Mouse (Mus musculus) forebrain, embryonic 13.5 days (tissue): ENCODE results near the gene Wnt5b. TPM values are rescaled to one million over a fixed set of nuclear protein-coding genes. Genes with fewer than 3 reads are reported as not detected.

Experiments
- ATAC-seq: fragments of 200-750 bp; cut with Nextera tagmentation; 2 replicates; pipeline ENCODE4 v1.8.0; 2017
- H3K27ac ChIP-seq: fragments of 300-500 bp; sonication (generic); 2 replicates; pipeline ENCODE4 v1.5.1; 2015; ENCODE audit warnings: inconsistent platforms, mild to moderate bottlenecking, moderate library complexity
- H3K27me3 ChIP-seq: fragments of 300-500 bp; sonication (generic); 2 replicates; pipeline ENCODE4 v1.6.1; 2015; ENCODE audit warnings: mild to moderate bottlenecking, inconsistent platforms
- H3K36me3 ChIP-seq: fragments of 300-500 bp; sonication (generic); 2 replicates; pipeline ENCODE4 v1.6.1; 2015; ENCODE audit warnings: mild to moderate bottlenecking, inconsistent platforms; ENCODE audit not compliant: poor library complexity, severe bottlenecking
- H3K4me1 ChIP-seq: fragments of 300-500 bp; sonication (generic); 2 replicates; pipeline ENCODE4 v1.6.1; 2015; ENCODE audit warnings: inconsistent platforms
- H3K4me2 ChIP-seq: fragments of 300-500 bp; sonication (generic); 2 replicates; pipeline ENCODE4 v1.6.1; 2015; ENCODE audit warnings: inconsistent platforms, mild to moderate bottlenecking, moderate library complexity
- H3K4me3 ChIP-seq: fragments of 300-500 bp; sonication (generic); 2 replicates; pipeline ENCODE4 v1.5.1; 2015; ENCODE audit warnings: mild to moderate bottlenecking, inconsistent platforms
- H3K9ac ChIP-seq: fragments of 300-500 bp; sonication (generic); 2 replicates; pipeline ENCODE4 v1.6.1; 2015; ENCODE audit warnings: mild to moderate bottlenecking, inconsistent platforms
- H3K9me3 ChIP-seq: fragments of 300-500 bp; sonication (generic); replicated peaks from 2 replicates; pipeline ENCODE4 v1.6.1; 2016; ENCODE audit warnings: inconsistent platforms
- WGBS: fragments of 180-500 bp; shearing (Covaris S2); methylation state at CpG from one replicate; pipeline ENCODE4 v1.1.7; 2015; 5-methylcytosine and 5-hydroxymethylcytosine counted together
- polyA plus RNA-seq: library from polyadenylated mRNA; unstranded; fragments of >200 nt; fragmentation: Nextera tagmentation; extraction: Ambion mirVana; gene quantifications from 2 replicates; pipeline ENCODE4 v1.2.1, GENCODE M21; 2015

Wnt5b gene
- polyA plus RNA-seq, 1 experiment from 2014 or later = 4.5 TPM

DNA sequence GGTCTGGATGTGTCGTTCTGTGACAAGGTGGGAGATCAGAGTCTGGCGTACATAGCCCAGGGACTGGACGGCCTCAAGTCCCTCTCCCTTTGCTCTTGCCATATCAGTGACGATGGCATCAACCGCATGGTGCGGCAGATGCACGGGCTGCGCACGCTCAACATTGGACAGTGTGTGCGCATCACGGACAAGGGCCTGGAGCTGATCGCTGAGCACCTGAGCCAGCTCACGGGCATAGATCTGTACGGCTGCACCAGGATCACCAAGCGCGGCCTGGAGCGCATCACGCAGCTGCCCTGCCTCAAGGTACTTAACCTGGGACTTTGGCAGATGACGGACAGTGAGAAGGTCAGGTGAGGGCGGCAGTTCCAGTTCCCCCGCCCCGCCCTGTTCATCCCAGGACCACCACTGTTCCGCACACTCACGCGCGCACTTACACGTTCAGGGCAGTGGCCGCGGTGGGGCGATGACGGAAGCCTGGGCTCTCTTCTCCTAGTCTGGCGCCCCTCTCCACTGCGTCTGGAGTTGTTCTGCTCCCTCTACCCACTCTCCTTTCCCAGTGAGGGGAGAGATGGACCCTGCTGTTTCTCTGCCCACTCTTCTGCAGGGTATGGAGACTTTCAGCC, 63.3 kb downstream of the Wnt5b start:
- peaks cover 23% of the 10 kb centered on the region for H3K36me3 ChIP-seq
- H3K9ac ChIP-seq = peak overlapping the region; percentile 97
- WGBS = under 1% methylated on average over 32 of the region's 33 CpGs
- H3K27ac ChIP-seq = peak overlapping the region; percentile 99
- ATAC-seq = peak; percentile 17; the same call in 1 of the 2 replicates
- H3K4me3 ChIP-seq = peak overlapping the region; percentile 96
- H3K27me3 ChIP-seq = no peaks in the 10 kb centered on the region
- H3K4me2 ChIP-seq = peak overlapping the region; percentile 100
- H3K4me1 ChIP-seq = peaks cover 60% of the 10 kb centered on the region
- no peaks in the 10 kb centered on the region for H3K9me3 ChIP-seq

GRCm38 (mm10) chr6:119479876-119480705, 64.1 kb downstream of the Wnt5b start:
- H3K9me3 ChIP-seq = no peaks in the 10 kb centered on the region
- H3K4me3 ChIP-seq = peak overlapping the region; percentile 96
- H3K4me1 ChIP-seq = peaks cover 52% of the 10 kb centered on the region
- H3K36me3 ChIP-seq = peaks cover 23% of the 10 kb centered on the region
- peak overlapping the region; percentile 97 for H3K9ac ChIP-seq
- H3K27ac ChIP-seq = peak overlapping the region; percentile 99
- no peaks in the 10 kb centered on the region for H3K27me3 ChIP-seq
- ATAC-seq = peak; percentile 19
- peak overlapping the region; percentile 100 for H3K4me2 ChIP-seq
- WGBS = under 1% methylated on average over 70 of the region's 70 CpGs

GRCm38 (mm10) chr6:119479343-119479875, 64.7 kb downstream of the Wnt5b start, which contains the start of gene Fbxl14:
Fbxl14 (plus strand) TSS chr6:119479668.
- H3K36me3 ChIP-seq = peaks cover 19% of the 10 kb centered on the region
- H3K27me3 ChIP-seq = no peaks in the 10 kb centered on the region
- peak; percentile 87 for ATAC-seq
- peak within 1 kb of the TSS; percentile 100 for H3K4me2 ChIP-seq
- no peaks in the 10 kb centered on the region for H3K9me3 ChIP-seq
- peak within 1 kb of the TSS; percentile 97 for H3K9ac ChIP-seq
- H3K27ac ChIP-seq = peak within 1 kb of the TSS; percentile 99
- peak within 1 kb of the TSS; percentile 96 for H3K4me3 ChIP-seq
- WGBS = 0% methylated on average over 17 of the region's 101 CpGs
- peaks cover 46% of the 10 kb centered on the region for H3K4me1 ChIP-seq

DNA sequence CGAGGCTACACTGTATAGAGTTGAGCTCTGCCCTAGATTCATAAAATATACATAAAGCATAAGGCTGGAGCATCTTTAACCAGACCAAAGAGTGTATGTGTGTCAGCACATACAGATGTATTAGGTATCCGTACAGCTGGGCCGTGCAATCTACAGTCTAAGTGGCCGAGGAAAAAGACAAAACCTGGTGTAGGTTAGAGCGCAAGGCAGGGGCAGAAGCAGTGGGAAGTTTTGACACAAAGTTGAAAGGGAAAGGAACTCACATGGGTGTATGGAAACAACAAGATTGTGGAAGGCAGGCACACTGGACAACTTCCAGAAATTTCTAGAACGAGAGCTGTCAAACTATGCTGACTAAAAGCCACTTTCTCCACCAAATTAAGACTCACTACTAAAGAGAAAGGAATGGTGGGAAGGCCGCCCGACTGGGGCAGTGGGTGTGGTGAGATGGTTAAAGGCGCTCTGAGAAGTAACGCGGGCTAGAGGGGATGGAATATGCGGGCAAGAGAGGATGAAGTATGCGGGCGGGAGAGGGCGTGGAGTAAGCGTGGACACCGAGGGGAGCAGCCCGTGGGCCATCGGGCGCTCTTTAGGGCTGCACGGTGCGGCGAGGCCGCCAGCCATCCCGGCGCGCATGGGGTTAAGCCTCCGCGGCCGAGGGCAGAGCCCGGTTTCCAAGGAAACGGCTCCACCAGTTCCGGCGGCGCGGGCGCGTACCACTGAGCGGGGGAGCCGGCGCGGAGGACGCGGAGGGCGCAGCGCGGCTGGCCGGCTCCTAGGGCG, 65.4 kb downstream of the Wnt5b start:
- peak overlapping the region; percentile 96 for H3K4me3 ChIP-seq
- H3K9me3 ChIP-seq = no peaks in the 10 kb centered on the region
- H3K4me1 ChIP-seq = peaks cover 40% of the 10 kb centered on the region
- peak overlapping the region; percentile 99 for H3K27ac ChIP-seq
- H3K27me3 ChIP-seq = no peaks in the 10 kb centered on the region
- peak overlapping the region; percentile 97 for H3K9ac ChIP-seq
- peak; percentile 96 for ATAC-seq
- peak overlapping the region; percentile 100 for H3K4me2 ChIP-seq
- peaks cover 13% of the 10 kb centered on the region for H3K36me3 ChIP-seq
- WGBS = 3% methylated on average over 42 of the region's 49 CpGs

GRCm38 (mm10) chr6:119477686-119478310, 66.3 kb downstream of the Wnt5b start:
- no peak overlapping the region for H3K27ac ChIP-seq
- peaks cover 30% of the 10 kb centered on the region for H3K4me1 ChIP-seq
- 56% methylated on average over 13 of the region's 13 CpGs for WGBS
- no peak for ATAC-seq
- H3K9ac ChIP-seq = no peak overlapping the region; the same call in 1 of the 2 replicates
- H3K9me3 ChIP-seq = no peaks in the 10 kb centered on the region
- no peak overlapping the region for H3K4me3 ChIP-seq
- no peaks in the 10 kb centered on the region for H3K27me3 ChIP-seq
- no peak overlapping the region for H3K4me2 ChIP-seq
- peaks cover 10% of the 10 kb centered on the region for H3K36me3 ChIP-seq

DNA sequence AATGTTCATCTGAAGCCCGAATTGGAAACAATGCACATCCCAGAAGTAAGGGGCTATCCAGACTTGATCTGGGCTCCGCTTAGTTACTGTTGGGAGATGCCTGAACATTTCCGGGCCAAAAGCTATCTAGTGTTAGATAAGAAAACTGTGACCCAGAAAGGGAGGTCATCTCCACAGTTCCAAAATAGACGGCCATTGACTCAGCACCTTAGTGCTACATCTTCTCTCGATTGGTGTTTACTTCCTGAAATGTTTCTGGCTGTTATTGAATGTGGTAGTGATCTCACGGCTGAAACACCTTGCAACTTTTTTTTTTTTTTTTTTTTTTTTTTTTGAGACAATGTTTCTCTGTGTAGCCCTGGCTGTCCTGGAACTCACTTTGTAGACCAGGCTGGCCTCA, 68.2 kb downstream of the Wnt5b start:
- 92% methylated on average over 6 of the region's 6 CpGs for WGBS
- H3K36me3 ChIP-seq = peaks cover 8% of the 10 kb centered on the region
- no peak overlapping the region for H3K27ac ChIP-seq
- ATAC-seq = no peak
- H3K4me2 ChIP-seq = no peak overlapping the region
- H3K4me1 ChIP-seq = peaks cover 22% of the 10 kb centered on the region
- H3K9me3 ChIP-seq = no peaks in the 10 kb centered on the region
- no peak overlapping the region for H3K9ac ChIP-seq
- H3K27me3 ChIP-seq = no peaks in the 10 kb centered on the region
- H3K4me3 ChIP-seq = no peak overlapping the region

DNA sequence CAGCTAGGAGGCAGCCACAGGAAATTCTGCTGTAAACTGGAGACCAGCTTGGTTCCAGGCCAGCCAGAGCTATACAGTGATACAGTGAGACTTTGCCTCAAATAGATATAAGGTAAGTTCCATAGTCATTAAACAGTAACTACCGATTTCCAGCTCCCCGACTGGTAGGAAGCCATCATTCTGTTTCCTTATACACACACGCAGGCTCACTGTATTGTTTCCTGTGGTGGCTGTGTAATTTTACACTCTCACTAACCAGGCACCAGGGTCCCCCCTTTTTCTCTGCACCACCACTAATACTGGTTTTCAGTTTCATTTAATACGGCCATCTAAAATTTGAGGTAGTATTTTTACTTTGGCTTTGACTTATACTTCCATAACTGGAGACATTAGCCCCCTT, 70.2 kb downstream of the Wnt5b start:
- WGBS = 92% methylated on average over 4 of the region's 4 CpGs
- Histone ChIP-seq H3K9ac (no peak overlapping the region), H3K36me3 (no peaks in the 10 kb centered on the region), H3K4me3 (no peak overlapping the region), H3K27ac (no peak overlapping the region), H3K4me2 (no peak overlapping the region), H3K27me3 (no peaks in the 10 kb centered on the region), H3K4me1 (peaks cover 14% of the 10 kb centered on the region), H3K9me3 (no peaks in the 10 kb centered on the region)
- ATAC-seq = no peak

DNA sequence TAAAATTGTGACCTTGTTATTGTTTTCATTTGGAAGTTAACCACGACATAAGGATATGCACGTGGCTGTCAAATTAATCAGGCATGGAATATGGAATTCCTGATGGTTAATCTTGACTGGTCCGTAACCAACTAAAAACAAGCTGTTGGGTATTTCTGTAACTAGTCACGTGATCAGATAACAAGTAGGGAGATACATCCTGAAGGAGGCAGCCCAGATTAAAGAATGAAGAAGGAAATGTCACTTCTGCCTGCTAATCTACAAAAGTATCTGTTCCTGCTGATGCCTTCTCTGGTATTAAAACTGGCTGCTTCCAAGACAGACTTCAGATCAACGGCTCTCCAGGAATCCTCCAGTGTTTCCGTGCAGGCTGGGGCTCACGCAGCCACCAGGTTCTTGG, 70.7 kb downstream of the Wnt5b start:
- no peaks in the 10 kb centered on the region for H3K36me3 ChIP-seq
- no peak overlapping the region for H3K4me2 ChIP-seq
- no peaks in the 10 kb centered on the region for H3K9me3 ChIP-seq
- H3K27ac ChIP-seq = no peak overlapping the region
- H3K4me3 ChIP-seq = no peak overlapping the region
- WGBS = 87% methylated on average over 7 of the region's 7 CpGs
- H3K27me3 ChIP-seq = no peaks in the 10 kb centered on the region
- ATAC-seq = no peak
- peaks cover 11% of the 10 kb centered on the region for H3K4me1 ChIP-seq
- H3K9ac ChIP-seq = no peak overlapping the region

GRCm38 (mm10) chr6:119472705-119473104, 71.4 kb downstream of the Wnt5b start:
- no peak for ATAC-seq
- 87% methylated on average over 3 of the region's 3 CpGs for WGBS

GRCm38 (mm10) chr6:119472135-119472534, 72.0 kb downstream of the Wnt5b start:
- Histone ChIP-seq H3K9ac (no peak overlapping the region), H3K36me3 (no peaks in the 10 kb centered on the region), H3K4me2 (no peak overlapping the region), H3K4me3 (no peak overlapping the region), H3K27me3 (no peaks in the 10 kb centered on the region), H3K4me1 (no peaks in the 10 kb centered on the region), H3K27ac (no peak overlapping the region), H3K9me3 (no peaks in the 10 kb centered on the region)
- peak; percentile 50; the same call in 1 of the 2 replicates for ATAC-seq
- 28% methylated on average over 5 of the region's 5 CpGs for WGBS

More at GRCm38 (mm10) chr6:119472705-119473104, 71.4 kb downstream of the Wnt5b start:
- Histone ChIP-seq H3K27me3 (no peaks in the 10 kb centered on the region), H3K9ac (no peak overlapping the region), H3K4me2 (no peak overlapping the region), H3K27ac (no peak overlapping the region), H3K4me3 (no peak overlapping the region), H3K36me3 (no peaks in the 10 kb centered on the region), H3K9me3 (no peaks in the 10 kb centered on the region), H3K4me1 (peaks cover 3% of the 10 kb centered on the region)

DNA sequence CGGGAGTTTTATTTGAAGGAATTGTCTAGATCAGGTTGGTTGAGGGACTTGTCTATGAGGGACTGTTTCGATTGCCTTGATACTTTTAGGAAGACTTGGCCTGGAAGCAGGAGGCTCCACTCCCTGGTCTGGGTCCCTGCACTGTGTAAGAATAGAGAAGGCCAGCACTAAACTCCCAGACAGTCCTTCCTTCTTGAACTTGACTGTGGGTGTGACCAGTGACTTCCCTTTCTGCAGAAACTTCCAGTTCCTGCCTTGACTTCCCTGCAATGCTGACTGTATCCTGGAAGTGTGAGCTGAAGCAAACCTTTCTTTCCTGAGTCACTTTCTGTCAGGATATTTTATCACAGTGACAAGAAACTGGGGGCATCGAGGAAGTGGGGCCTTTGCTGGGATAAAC, 73.4 kb downstream of the Wnt5b start:
- no peak overlapping the region for H3K9ac ChIP-seq

More for the DNA sequence above, 73.4 kb downstream of the Wnt5b start:
- Histone ChIP-seq H3K4me3 (no peak overlapping the region), H3K27ac (no peak overlapping the region), H3K27me3 (no peaks in the 10 kb centered on the region), H3K4me2 (no peak overlapping the region), H3K9me3 (no peaks in the 10 kb centered on the region), H3K4me1 (no peaks in the 10 kb centered on the region), H3K36me3 (no peaks in the 10 kb centered on the region)
- ATAC-seq = no peak
- WGBS = 94% methylated on average over 3 of the region's 3 CpGs
